9 mouse cellular contexts compared by ENCODE assay signal in genomic region chr4:134632131-134632711, GRCm38 (mm10).
DNase-seq lines count a peak whose midpoint lies in the region; ATAC-seq and TF ChIP-seq lines count a peak whose summit lies in the region.
"Had no signal": no experiment of that assay in that cellular context is flagged by ENCODE, and none has a peak within 500 bp of the region (broad histone marks: within the 10 kb centered on the region; RNA-seq: fewer than 3 reads in every experiment).

No protein-coding gene starts in this region.

- WGBS in intestine, embryonic 16.5 days, result 42% methylated on average over 13 of the region's 13 CpGs
- 45% methylated on average over 13 of the region's 13 CpGs for WGBS in liver, postnatal 0 days (ENCODE audit: insufficient replicate concordance)
- 24% methylated on average over 13 of the region's 13 CpGs for WGBS in neural tube, embryonic 14.5 days

- H3K9ac ChIP-seq in intestine, embryonic 16.5 days (ENCODE audit: low read depth, low read length), result no peak overlapping the region
- no peak overlapping the region for H3K9ac ChIP-seq in liver, postnatal 0 days (replicated peaks)
- H3K9ac ChIP-seq in neural tube, embryonic 14.5 days (replicated peaks; ENCODE audit: low read depth, low read length), result no peak overlapping the region

- TF ChIP-seq POLR2A in cortical plate, adult 2 months (IDR thresholded peaks at IDR 0.05; ENCODE audit: extremely low read depth, insufficient read depth, low read length), result no peak

- peak overlapping the region; percentile 61 for H3K27ac ChIP-seq in cortical plate, adult 2 months (ENCODE audit: insufficient read depth, low read length)
- peak overlapping the region; percentile 63 for H3K27ac ChIP-seq in intestine, embryonic 16.5 days (ENCODE audit: low read length)
- H3K27ac ChIP-seq in liver, postnatal 0 days (ENCODE audit: low read depth), result peak overlapping the region; percentile 64
- H3K27ac ChIP-seq in neural tube, embryonic 14.5 days (ENCODE audit: low read depth, low read length), result peak overlapping the region; percentile 71

- peak; percentile 47 for ATAC-seq in granulocyte monocyte progenitor cell, adult 5-6 weeks (replicated peaks; ENCODE audit: poor library complexity, severe bottlenecking)
- ATAC-seq in intestine, embryonic 16.5 days, result peak; percentile 44; the same call in 1 of the 2 replicates
- peak; percentile 59; the same call in 1 of the 2 replicates for ATAC-seq in liver, postnatal 0 days
- ATAC-seq in neural tube, embryonic 14.5 days (ENCODE audit: low read depth), result no peak
- no peak; the same call in 1 of the 2 replicates for ATAC-seq in megakaryocyte progenitor cell, adult 5-6 weeks (replicated peaks; ENCODE audit: poor library complexity)

- no peaks in the 10 kb centered on the region for H3K36me3 ChIP-seq in intestine, embryonic 16.5 days (ENCODE audit: control insufficient read depth, insufficient read depth, low read length)
- H3K36me3 ChIP-seq in liver, postnatal 0 days (replicated peaks; ENCODE audit: insufficient read depth, low read length), result no peaks in the 10 kb centered on the region
- H3K36me3 ChIP-seq in neural tube, embryonic 14.5 days (ENCODE audit: control insufficient read depth, insufficient read depth, low read length), result no peaks in the 10 kb centered on the region

- no peaks in the 10 kb centered on the region for H3K9me3 ChIP-seq in intestine, embryonic 16.5 days (ENCODE audit: control insufficient read depth, low read length)
- no peaks in the 10 kb centered on the region for H3K9me3 ChIP-seq in liver, postnatal 0 days (ENCODE audit: low read length)
- H3K9me3 ChIP-seq in neural tube, embryonic 14.5 days (ENCODE audit: control insufficient read depth, low read length), result no peaks in the 10 kb centered on the region

- 0 out of 2 replicates have a peak, but pooled peaks have one; percentile 28 for TF ChIP-seq EP300 in liver, postnatal 0 days (IDR thresholded peaks at IDR 0.05; ENCODE audit: low read depth)

- no peak overlapping the region for H3K4me2 ChIP-seq in intestine, embryonic 16.5 days (ENCODE audit: low read depth, low read length)
- no peak overlapping the region for H3K4me2 ChIP-seq in liver, postnatal 0 days (ENCODE audit: low read depth, low read length)
- H3K4me2 ChIP-seq in neural tube, embryonic 14.5 days (ENCODE audit: low read depth, low read length), result no peak overlapping the region

- H3K4me1 ChIP-seq in cortical plate, adult 2 months (ENCODE audit: control insufficient read depth, insufficient read depth, low read length), result peaks cover 16% of the 10 kb centered on the region
- peaks cover 17% of the 10 kb centered on the region; the same call in 1 of the 2 replicates for H3K4me1 ChIP-seq in intestine, embryonic 16.5 days (ENCODE audit: control insufficient read depth, insufficient read depth, low read length)
- peaks cover 7% of the 10 kb centered on the region; the same call in 1 of the 2 replicates for H3K4me1 ChIP-seq in liver, postnatal 0 days (ENCODE audit: insufficient read depth)
- H3K4me1 ChIP-seq in neural tube, embryonic 14.5 days (ENCODE audit: control insufficient read depth, insufficient read depth, low read length), result peaks cover 36% of the 10 kb centered on the region

- TF ChIP-seq CTCF in cortical plate, adult 2 months (IDR thresholded peaks at IDR 0.05; ENCODE audit: extremely low read depth, insufficient read depth, low read length), result no peak
- TF ChIP-seq CTCF in liver, postnatal 0 days (IDR thresholded peaks at IDR 0.05; ENCODE audit: low read depth), result no peak

- DNase-seq in cerebellum, adult 9-11 months, result peak; percentile 60
- DNase-seq in cerebellum, adult 11 months, result no peak
- peak; percentile 53 for DNase-seq in liver, postnatal 0 days

- H3K27me3 ChIP-seq in intestine, embryonic 16.5 days (replicated peaks; ENCODE audit: control insufficient read depth, insufficient read depth, low read length), result no peaks in the 10 kb centered on the region
- H3K27me3 ChIP-seq in liver, postnatal 0 days (ENCODE audit: insufficient read depth, low read length), result no peaks in the 10 kb centered on the region
- H3K27me3 ChIP-seq in neural tube, embryonic 14.5 days (ENCODE audit: control insufficient read depth, insufficient read depth, low read length), result no peaks in the 10 kb centered on the region

- no peak overlapping the region for H3K4me3 ChIP-seq in cortical plate, adult 2 months (ENCODE audit: insufficient read depth, low read length)
- H3K4me3 ChIP-seq in intestine, embryonic 16.5 days (ENCODE audit: low read length), result no peak overlapping the region
- H3K4me3 ChIP-seq in liver, postnatal 0 days (ENCODE audit: low read depth, low read length), result no peak overlapping the region
- no peak overlapping the region for H3K4me3 ChIP-seq in neural tube, embryonic 14.5 days (ENCODE audit: low read depth, low read length)
- H3K4me3 ChIP-seq: erythroblast, embryonic 14.5 days had no signal

Comparison
In these comparisons a context has a peak if more than half of its experiments do, and no peak if none do; other contexts are left out.
1. ATAC-seq: peak in granulocyte monocyte progenitor cell, adult 5-6 weeks (single experiment), intestine, embryonic 16.5 days (single experiment) and liver, postnatal 0 days (single experiment); none in neural tube, embryonic 14.5 days (single experiment) and megakaryocyte progenitor cell, adult 5-6 weeks (single experiment).
2. Peak in every context shown above with its lines, with median percentiles within 50 percentile points of each other: H3K27ac ChIP-seq.